Mouse (Mus musculus): ENCODE measurements around the gene Fxr1.

- TF ChIP-seq CTCF (IDR thresholded peaks at IDR 0.05; ENCODE audit: borderline replicate concordance, insufficient read depth, low read length) (no peak), POLR2A (IDR thresholded peaks at IDR 0.05; ENCODE audit: low read depth, low read length) (no peak)
Observed at GRCm38 (mm10) chr3:34034803-34035202, 15.1 kb downstream of the Fxr1 start.
